Mouse (Mus musculus) hindbrain, embryonic 16.5 days (tissue): Measurements from ENCODE around the gene Adam12. TPM values are rescaled to one million over a fixed set of nuclear protein-coding genes. Genes with fewer than 3 reads are reported as not detected.

Experiments used
- ATAC-seq: fragments of 200-750 bp; cut with Nextera tagmentation; 2 replicates; pipeline ENCODE4 v1.8.0; 2017; ENCODE audit warnings: moderate TSS enrichment, moderate library complexity
- H3K27ac ChIP-seq: fragments of 300-500 bp; sonication (generic); 2 replicates; pipeline ENCODE4 v1.5.1; 2014; ENCODE audit warnings: low read depth, mild to moderate bottlenecking, control low read depth, low read length, moderate library complexity
- H3K27me3 ChIP-seq: fragments of 300-500 bp; sonication (generic); replicated peaks from 2 replicates; pipeline ENCODE4 v1.6.1; 2014; ENCODE audit warnings: low read length; ENCODE audit not compliant: control insufficient read depth, insufficient read depth
- H3K36me3 ChIP-seq: fragments of 300-500 bp; sonication (generic); 2 replicates; pipeline ENCODE4 v1.6.1; 2014; ENCODE audit warnings: mild to moderate bottlenecking, low read length, moderate library complexity, mixed read lengths; ENCODE audit not compliant: control insufficient read depth, insufficient read depth
- H3K4me1 ChIP-seq: fragments of 300-500 bp; sonication (generic); 2 replicates; pipeline ENCODE4 v1.6.1; 2014; ENCODE audit warnings: low read depth, low read length; ENCODE audit not compliant: control insufficient read depth, insufficient read depth
- H3K4me2 ChIP-seq: fragments of 300-500 bp; sonication (generic); 2 replicates; pipeline ENCODE4 v1.6.1; 2014; ENCODE audit warnings: mild to moderate bottlenecking, low read length, control low read depth, moderate library complexity
- H3K4me3 ChIP-seq: fragments of 300-500 bp; sonication (generic); 2 replicates; pipeline ENCODE4 v1.5.1; 2014; ENCODE audit warnings: mild to moderate bottlenecking, low read length, control low read depth, moderate library complexity
- H3K9ac ChIP-seq: fragments of 300-500 bp; sonication (generic); 2 replicates; pipeline ENCODE4 v1.6.1; 2014; ENCODE audit warnings: low read depth, mild to moderate bottlenecking, control low read depth, low read length, moderate library complexity
- H3K9me3 ChIP-seq: fragments of 300-500 bp; sonication (generic); 2 replicates; pipeline ENCODE4 v1.6.1; 2014; ENCODE audit warnings: mild to moderate bottlenecking, low read length, moderate library complexity; ENCODE audit not compliant: control insufficient read depth
- WGBS: fragments of 180-500 bp; shearing (Covaris S2); extraction: QIAGEN DNeasy Blood & Tissue Kit; methylation state at CpG from one replicate; pipeline ENCODE4 v1.1.7; 2014; 5-methylcytosine and 5-hydroxymethylcytosine counted together
- polyA plus RNA-seq: library from polyadenylated mRNA; unstranded; fragments of >200 nt; fragmentation: Nextera tagmentation; extraction: Ambion mirVana; gene quantifications from 2 replicates; pipeline ENCODE4 v1.2.1, GENCODE M21; 2015

Adam12 gene
- polyA plus RNA-seq, 1 experiment from 2014 or later: 3.3 TPM

DNA sequence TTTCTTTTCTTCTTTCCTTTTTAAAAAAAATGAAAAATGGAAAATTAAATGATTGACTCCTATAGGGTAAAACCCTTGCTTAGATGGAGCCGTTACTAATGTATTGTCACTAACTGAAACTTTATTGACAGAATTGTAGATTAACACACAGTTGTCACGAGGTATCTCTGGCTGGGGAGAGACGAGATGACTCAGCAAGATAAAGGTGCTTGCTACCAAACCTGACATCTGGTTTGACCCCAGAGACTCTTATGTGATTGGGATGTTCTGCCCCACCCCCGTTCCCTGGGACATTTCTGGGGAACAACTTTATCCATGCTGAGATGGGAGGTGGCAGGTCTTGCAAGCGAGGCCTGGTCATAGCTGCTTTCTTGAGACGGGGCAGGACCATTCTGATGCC is 118.1 kb downstream of the Adam12 start:
- H3K9ac ChIP-seq: no peak overlapping the region
- H3K36me3 ChIP-seq: no peaks in the 10 kb centered on the region
- no peak for ATAC-seq
- 79% methylated on average over 6 of the region's 6 CpGs for WGBS
- H3K4me2 ChIP-seq: no peak overlapping the region
- H3K27me3 ChIP-seq: no peaks in the 10 kb centered on the region
- H3K4me1 ChIP-seq: no peaks in the 10 kb centered on the region
- no peaks in the 10 kb centered on the region for H3K9me3 ChIP-seq
- H3K4me3 ChIP-seq: no peak overlapping the region
- no peak overlapping the region for H3K27ac ChIP-seq

DNA sequence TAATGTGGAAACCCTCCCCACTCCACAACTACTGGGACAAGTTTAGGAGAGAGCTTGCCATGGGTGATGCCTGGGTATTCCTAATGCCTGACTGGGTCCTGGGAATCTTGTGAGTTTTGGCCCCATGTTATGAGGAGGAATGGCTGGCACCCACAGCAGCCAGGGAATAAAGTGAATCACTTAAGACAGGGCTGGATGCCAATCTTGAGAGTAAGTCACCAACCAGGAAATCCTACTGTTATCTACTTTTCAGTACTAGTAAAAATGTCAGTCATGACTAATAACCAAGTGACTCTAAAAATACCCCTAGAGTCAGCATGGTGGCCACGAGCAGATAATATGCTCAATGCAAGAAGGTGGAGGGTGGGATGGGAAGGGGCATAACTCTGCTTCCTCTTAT is 121.8 kb downstream of the Adam12 start:
- Histone ChIP-seq H3K27me3 (no peaks in the 10 kb centered on the region), H3K4me3 (no peak overlapping the region), H3K4me2 (no peak overlapping the region), H3K9ac (no peak overlapping the region), H3K27ac (no peak overlapping the region), H3K4me1 (no peaks in the 10 kb centered on the region), H3K9me3 (no peaks in the 10 kb centered on the region), H3K36me3 (no peaks in the 10 kb centered on the region)
- 89% methylated on average over 1 of the region's 1 CpGs for WGBS
- ATAC-seq: no peak

DNA sequence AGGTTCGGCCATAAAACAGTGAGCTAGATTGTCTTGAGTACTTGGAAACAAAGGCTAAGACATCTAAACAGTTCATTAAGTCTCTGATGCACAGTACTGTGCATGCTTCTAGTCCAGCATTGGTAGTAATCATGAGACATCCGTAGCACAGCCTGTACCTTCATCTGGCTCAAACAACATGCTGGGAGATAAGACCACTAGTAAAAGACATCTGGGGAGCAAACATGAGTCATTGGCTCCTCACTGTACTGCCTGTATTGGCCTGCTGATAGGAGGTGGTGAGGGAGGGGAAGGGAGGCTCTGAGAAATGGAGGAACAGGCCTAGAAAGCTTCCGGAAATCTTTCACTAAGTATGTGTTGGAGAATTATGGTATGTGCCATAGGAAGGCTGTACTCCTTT is 124.1 kb downstream of the Adam12 start:
- H3K27ac ChIP-seq: no peak overlapping the region
- H3K4me3 ChIP-seq: no peak overlapping the region
- WGBS: 86% methylated on average over 3 of the region's 3 CpGs
- H3K4me2 ChIP-seq: no peak overlapping the region
- no peaks in the 10 kb centered on the region for H3K9me3 ChIP-seq
- no peaks in the 10 kb centered on the region for H3K4me1 ChIP-seq
- H3K9ac ChIP-seq: no peak overlapping the region
- H3K36me3 ChIP-seq: no peaks in the 10 kb centered on the region
- no peaks in the 10 kb centered on the region for H3K27me3 ChIP-seq
- no peak for ATAC-seq

DNA sequence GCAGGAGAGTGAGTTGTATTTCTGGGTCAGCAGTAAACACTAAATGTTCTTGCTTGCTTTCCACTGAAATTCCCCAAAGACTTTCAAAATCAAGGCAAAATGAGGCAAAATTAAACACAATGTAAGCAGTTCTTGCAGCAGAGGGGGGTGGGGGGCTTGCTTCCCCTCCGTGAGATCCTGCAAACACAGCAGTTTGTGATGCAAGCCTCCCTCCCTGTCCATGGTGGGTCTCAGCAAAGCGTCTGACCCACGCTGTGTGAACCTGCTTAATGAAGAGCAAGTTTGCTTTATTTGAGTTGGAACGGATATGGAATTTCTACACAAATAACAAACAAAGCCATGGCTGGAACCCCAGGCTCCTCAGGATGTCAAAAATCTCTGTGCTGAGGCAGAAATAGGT is 132.9 kb downstream of the Adam12 start:
- no peaks in the 10 kb centered on the region for H3K27me3 ChIP-seq
- no peak overlapping the region for H3K4me2 ChIP-seq
- no peak overlapping the region for H3K9ac ChIP-seq
- ATAC-seq: no peak
- no peaks in the 10 kb centered on the region for H3K36me3 ChIP-seq
- H3K27ac ChIP-seq: no peak overlapping the region; the same call in 1 of the 2 replicates
- H3K9me3 ChIP-seq: no peaks in the 10 kb centered on the region
- H3K4me1 ChIP-seq: no peaks in the 10 kb centered on the region
- no peak overlapping the region for H3K4me3 ChIP-seq
- 41% methylated on average over 4 of the region's 4 CpGs for WGBS

DNA sequence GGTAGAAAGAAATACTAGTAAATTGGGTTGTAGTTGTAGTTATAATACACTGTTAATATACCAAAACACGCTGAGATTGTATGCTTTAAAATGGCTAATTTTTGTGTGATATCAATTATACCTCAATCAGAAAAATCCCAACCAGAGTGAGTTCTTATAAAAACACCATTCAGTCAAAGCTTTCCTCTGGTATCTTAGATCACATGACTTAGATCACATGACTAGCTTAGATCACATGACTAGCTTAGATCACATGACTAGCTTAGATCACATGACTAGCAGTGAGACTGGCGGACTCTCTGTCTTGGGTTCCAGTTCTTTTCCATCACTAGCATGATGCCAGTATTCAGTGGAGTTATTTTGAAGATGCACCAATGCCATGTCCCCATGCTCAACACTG is 134.1 kb downstream of the Adam12 start:
- Histone ChIP-seq H3K4me1 (no peaks in the 10 kb centered on the region), H3K9me3 (no peaks in the 10 kb centered on the region), H3K4me3 (no peak overlapping the region), H3K36me3 (no peaks in the 10 kb centered on the region), H3K4me2 (no peak overlapping the region), H3K27ac (no peak overlapping the region), H3K9ac (no peak overlapping the region), H3K27me3 (no peaks in the 10 kb centered on the region)
- WGBS: 98% methylated on average over 2 of the region's 2 CpGs
- no peak for ATAC-seq

DNA sequence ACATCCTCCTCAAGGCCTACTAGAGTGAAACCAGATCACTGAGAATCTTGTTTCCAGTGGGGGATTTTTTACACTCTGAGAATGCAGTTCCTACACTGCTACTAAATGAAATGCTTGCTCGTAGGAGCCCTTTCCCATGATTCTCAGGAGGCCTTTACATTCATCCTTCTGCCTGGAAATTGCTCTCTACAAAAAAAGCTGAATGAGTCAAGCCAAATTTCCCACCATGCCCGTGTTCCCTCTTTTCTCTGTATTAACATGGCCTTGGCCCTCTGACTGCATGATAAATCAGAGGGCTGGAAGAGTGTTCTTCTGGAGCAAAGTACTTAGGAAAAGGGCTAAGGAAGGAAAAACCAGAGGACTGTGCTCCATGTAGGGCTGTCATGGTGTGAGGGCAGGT is 138.1 kb downstream of the Adam12 start:
- no peak for ATAC-seq
- Histone ChIP-seq H3K4me2 (no peak overlapping the region), H3K9me3 (no peaks in the 10 kb centered on the region), H3K27me3 (no peaks in the 10 kb centered on the region), H3K36me3 (no peaks in the 10 kb centered on the region), H3K4me3 (no peak overlapping the region), H3K9ac (no peak overlapping the region), H3K27ac (no peak overlapping the region), H3K4me1 (no peaks in the 10 kb centered on the region)
- 35% methylated on average over 2 of the region's 2 CpGs for WGBS

DNA sequence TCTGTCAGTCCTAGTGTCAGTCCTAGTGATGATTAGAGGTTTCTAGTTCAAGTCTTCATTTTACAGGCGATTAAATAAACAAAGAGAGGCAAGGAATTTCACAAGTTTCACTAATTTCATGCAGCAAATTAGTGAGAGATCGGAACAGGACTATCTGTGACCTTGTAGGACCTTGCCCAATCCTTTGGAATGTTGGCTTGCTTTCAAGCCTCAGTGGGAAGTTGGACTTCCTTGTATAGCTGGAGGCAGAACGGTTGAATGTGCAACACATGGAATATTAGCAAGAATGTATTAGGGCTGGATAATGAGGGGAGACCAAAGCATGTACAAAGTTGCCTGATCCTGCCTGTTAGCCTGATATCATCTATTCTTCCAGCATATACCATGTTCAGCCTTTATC is 141.2 kb downstream of the Adam12 start:
- Histone ChIP-seq H3K4me2 (no peak overlapping the region), H3K36me3 (no peaks in the 10 kb centered on the region), H3K9ac (no peak overlapping the region), H3K4me1 (no peaks in the 10 kb centered on the region), H3K4me3 (no peak overlapping the region), H3K9me3 (no peaks in the 10 kb centered on the region), H3K27ac (no peak overlapping the region), H3K27me3 (no peaks in the 10 kb centered on the region)
- no peak for ATAC-seq
- 70% methylated on average over 3 of the region's 3 CpGs for WGBS

DNA sequence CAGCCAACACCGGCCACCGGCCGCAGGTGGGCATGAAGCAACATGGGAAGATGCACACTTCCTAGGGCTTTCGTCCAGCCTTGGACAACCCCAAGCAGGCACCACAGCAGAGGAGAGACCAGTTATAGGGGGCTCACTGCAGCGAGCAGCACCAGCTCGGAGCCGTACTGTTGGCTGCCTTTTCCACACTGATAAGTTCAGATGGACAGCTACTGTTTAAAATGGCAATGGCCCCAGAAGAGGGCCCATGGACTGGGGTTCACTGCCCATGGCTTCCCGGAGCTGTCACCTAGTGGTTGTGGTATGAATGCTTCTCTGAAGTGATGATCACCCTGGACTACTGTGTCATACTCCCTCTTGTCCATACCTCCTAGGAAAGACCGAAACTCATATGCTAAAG is 141.7 kb downstream of the Adam12 start:
- Histone ChIP-seq H3K27ac (no peak overlapping the region), H3K4me2 (no peak overlapping the region), H3K36me3 (no peaks in the 10 kb centered on the region), H3K9me3 (no peaks in the 10 kb centered on the region), H3K4me1 (no peaks in the 10 kb centered on the region), H3K27me3 (no peaks in the 10 kb centered on the region), H3K4me3 (no peak overlapping the region), H3K9ac (no peak overlapping the region)
- WGBS: 97% methylated on average over 9 of the region's 9 CpGs
- no peak for ATAC-seq

DNA sequence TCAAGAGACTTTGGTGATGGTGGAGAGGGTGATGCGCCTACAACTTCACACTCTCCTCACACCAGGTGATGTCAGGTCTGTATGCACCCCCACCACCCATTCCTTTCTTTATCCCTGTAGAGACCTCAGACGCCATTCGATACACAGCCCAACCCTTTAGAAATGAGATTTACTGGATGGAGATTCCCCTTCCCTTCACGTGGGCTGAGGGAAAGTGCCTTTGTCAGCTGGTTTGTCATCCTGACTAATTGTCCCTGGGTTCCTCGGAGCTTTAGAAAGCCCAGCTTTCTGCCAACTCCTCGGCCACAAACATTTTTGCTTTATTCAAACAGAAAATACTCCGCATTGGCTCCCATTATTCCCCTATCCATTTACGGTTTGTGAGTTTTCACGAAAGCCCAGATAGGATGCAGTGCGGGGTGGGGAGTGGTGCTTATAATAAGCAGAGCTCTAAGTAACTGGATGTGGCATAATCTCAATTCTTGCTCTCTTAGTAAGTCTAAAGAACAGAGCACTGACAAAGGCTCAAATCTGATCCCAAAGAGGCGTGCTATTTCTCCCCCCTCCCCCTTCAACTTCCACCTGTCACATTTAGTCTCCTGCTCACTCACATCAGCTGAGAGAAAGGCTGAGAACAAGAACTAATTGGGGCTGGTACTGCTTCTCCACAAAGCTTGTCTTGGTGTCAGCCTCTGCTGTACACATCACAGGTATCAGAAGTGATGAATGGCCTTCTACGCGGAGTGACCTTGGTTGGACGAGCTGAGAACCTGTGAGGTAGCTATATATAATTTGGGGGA is 143.2 kb downstream of the Adam12 start:
- Histone ChIP-seq H3K27ac (no peak overlapping the region), H3K4me2 (no peak overlapping the region), H3K4me3 (no peak overlapping the region), H3K9me3 (no peaks in the 10 kb centered on the region), H3K4me1 (no peaks in the 10 kb centered on the region), H3K9ac (no peak overlapping the region), H3K27me3 (no peaks in the 10 kb centered on the region), H3K36me3 (no peaks in the 10 kb centered on the region)
- WGBS: 65% methylated on average over 14 of the region's 14 CpGs
- no peak for ATAC-seq
